Mouse (Mus musculus) urinary bladder, postnatal 36 days (tissue): ENCODE measurements around the gene Ppp1r37.
A peak's percentile ranks its signal among the peaks of the same experiment; 100 is the strongest.
"Not testable (repeated sequence)": the region's sequence is repeated elsewhere in the genome, so short reads cannot be mapped to it uniquely, and the experiment has no call there.

Source experiments
- DNase-seq, 2 experiments: peaks; one replicate each; pipeline ENCODE4 v3.0.0; 2022; ENCODE audit warnings: low spot score in 2 of 2, mixed read lengths in 1 of 2

Gene Ppp1r37

DNA sequence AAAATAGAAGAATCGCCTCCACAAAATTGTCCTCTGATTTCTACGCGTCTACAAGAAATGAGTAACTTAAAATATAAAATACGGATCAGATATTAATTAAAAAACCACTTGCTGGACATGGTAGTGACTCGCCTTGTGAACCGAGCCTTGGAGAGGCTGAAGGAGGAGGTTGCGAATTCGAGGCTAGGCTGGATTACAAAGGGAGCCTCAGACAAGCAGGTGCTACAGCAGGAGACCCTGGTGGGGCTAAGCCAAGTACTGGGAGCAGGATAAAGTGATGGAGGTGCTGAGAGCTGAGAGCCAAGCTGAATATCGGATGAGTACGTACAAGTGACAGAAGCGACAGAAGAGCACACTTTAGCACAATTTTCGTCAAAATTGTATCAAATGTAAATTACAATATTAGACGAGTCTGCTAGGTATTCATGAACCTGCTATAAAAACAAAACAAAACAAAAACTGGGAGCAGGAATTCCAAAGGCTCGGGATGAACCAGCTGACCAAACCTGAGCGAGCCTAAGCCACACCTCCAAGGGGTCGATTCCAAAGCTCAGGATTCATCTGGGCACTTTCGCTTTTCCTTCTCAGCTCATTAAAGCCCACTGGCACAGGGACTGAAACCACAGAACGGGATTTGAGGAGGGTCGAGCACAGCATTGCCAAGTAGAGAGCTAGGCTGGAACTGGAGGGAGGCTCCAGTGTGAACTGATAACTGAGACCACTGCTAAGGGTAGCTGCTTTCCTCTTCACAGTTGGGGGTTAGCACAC, at the start of gene Ppp1r37:
Gene Ppp1r37, minus strand, starts transcription at position 434 of the 768 bp plus-strand sequence.
- no peak for DNase-seq

GRCm38 (mm10) chr7:19610969-19611368, 48.1 kb upstream of the Ppp1r37 start:
- no peak for DNase-seq

DNA sequence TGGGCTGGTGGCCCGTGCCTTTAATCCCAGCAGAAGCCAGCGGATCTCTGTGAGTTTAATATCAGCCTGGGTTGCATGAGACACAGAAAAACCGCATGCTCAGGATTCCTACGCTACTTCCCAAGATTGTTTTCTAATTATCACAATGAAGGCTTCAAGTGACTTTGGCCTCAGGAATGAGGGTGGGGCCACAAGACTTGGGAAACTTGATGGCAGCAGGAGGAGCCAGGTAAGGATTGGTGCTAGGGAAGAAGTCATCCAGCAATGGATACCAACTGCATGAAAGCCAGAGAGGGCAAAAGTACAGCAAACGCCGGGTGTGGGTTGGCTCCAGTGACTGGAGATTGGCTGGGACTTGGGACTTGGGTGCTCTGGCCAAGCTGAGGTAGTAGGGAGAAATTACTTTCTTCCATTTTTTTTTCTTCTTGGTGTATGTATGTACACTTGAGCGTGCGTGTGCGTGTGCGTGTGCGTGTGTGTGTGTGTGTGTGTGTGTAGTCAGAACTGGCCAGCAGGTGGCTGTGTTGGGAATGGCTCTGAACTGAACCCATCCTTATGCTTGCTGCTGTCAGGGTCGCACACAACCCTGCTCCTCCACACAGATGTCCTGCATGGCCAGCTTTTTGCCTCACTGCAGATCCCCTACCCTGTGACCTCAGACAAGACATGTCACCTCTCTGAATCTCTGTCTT, 46.9 kb upstream of the Ppp1r37 start:
- no peak for DNase-seq

DNA sequence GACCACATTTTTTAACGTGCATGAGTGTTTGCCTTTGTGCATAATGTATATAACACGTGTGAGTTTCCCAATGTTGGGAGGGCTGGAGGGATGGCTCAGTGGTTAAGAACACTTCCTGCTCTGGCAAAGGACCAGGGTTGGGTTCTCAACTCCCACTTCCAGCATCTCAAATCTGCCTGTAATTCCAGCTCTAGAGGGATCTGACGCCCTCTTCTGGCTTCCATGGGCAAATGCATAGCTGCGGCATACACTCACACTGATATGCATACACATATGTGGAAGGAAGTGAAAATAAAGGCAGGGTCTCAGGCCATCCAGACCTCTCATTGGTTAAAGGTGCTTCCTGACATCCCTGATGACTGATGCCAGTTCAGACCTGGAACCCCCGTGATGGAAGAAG, 44.4 kb upstream of the Ppp1r37 start:
- DNase-seq, result no peak

DNA sequence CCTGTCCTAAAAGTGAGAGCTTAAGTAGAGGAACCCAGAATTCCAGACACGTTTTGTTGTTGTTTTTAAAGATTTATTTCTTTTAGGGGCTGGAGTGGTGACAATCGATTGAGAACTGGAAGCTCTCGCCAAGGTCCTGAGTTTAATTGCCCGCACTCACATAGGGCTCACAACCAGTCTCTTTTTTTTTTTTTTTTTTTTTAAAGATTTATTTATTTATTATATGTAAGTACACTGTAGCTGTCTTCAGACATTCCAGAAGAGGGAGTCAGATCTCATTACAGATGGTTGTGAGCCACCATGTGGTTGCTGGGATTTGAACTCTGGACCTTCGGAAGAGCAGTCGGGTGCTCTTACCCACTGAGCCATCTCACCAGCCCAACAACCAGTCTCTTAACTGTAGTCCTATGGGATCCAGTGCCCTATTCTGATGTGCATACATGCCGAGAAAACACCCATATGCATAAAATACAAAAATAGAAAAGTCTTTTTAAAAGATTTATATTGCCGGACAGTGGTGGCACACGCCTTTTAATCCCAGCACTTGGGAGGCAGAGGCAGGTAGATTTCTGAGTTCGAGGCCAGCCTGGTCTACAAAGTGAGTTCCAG, 41.8 kb upstream of the Ppp1r37 start:
- DNase-seq, result not testable (repeated sequence)

DNA sequence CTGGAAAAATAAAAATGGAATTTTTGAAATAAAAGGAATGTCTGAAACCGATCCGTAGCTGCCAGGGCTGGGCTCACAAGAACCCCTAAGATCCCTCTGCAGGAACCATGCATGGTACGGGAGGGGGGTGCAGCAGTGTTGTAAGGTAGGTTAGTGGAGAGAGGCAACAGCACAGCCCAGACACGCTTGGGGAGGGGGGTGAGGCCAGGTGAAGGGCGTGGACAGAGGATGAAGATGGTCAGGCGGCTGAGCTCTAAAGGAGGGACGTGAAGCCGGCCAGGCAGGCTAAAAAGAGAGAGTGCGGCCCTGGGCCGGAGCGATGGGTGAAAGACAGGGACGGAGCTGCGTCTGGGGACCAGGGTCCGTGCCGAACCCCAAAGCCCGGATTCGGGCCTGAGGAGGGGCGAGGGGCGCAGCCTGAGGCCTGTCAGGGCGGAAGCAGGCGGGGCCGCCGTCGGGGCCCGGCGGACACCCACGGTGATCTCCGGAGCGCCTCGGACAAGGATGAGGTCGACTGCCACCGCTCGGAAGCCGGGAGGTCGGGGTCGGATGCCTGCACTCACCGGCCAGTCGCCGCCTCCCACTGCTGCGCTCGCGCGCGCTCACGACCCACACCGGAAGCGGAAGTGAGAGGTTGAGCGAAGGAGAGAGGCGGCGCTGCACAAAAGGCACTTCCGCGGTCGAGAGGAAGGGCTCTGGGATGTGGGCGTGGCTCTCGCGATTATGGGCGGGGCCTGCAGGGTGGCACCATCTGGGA, 41.2 kb upstream of the Ppp1r37 start, which contains the start of gene Clasrp:
Gene Clasrp, minus strand, starts transcription at position 638 of the 757 bp plus-strand sequence.
- DNase-seq, result peak; percentile 96 to 98

- DNase-seq, result no peak
Measured at GRCm38 (mm10) chr7:19603055-19603454, 40.2 kb upstream of the Ppp1r37 start.

DNA sequence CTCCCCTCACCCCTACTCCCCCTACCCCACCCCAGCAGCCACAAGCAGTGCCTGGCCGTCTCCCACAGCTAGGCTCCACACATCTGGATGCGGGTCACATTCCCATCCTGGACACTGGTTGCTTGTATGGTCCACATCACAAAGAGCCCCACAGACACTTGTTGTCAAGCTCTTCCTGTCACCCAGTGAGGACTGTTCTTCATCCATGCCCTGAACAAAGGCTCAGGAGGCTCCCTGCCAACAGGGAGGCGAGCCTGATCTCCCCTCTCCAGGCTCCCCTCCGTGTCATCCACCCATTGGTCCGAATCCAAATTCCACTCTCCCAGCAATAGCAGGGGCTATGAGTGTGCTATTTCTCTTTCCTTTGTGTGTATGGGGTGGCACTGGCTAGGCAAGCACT, 37.7 kb upstream of the Ppp1r37 start:
- DNase-seq, result no peak

DNA sequence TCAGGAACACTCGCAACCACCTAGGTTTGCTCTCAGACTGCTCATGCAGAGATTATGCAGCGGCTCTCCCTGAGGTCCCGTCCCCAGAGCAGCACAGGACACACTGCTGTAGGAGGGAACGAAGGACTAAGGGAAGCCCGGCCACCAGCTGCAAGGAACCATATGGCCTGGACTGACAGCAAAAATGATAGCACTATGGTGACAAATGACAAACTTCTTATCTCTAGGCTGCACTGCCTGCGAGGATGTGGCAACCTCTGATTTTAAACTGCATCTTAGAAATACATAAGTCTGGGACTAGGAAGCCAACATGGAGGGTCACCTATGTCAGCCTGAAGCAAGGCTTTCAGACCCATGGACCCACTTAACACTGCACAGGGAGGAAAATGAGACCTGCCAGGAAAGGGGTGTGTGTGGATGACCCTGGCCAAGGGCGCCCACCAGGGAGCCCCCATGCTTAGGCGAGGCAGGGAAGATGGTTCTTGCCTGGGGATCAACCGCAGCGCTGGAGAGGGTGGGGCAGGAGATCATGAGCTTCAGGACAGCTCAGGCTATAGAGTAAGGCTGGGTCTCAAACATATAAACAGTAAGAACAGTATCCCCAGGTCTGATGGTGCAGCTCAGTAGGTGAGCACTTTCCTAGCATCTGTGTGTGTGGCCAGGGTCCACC, 30.3 kb upstream of the Ppp1r37 start:
- DNase-seq, result no peak

DNA sequence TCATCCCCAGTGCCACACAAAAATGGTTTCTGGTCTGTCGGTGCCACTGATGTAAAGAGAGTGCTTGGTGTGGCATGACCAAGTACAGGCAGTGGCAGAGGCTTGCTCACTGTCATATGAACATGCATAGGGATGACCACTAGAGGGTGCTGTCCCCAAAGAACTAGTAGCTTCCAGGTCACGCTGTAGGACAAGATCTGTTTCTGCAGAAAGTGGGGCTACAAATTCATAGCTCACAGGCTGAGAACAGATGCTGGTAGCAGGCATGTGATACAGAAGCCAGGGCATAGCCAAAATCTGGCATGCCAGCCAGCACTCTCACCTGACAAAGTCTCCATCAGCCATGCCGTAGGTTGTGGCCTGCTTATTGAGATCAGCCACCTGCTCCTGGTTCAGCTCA, 27.0 kb upstream of the Ppp1r37 start:
- peak; percentile 37 to 61 for DNase-seq

DNA sequence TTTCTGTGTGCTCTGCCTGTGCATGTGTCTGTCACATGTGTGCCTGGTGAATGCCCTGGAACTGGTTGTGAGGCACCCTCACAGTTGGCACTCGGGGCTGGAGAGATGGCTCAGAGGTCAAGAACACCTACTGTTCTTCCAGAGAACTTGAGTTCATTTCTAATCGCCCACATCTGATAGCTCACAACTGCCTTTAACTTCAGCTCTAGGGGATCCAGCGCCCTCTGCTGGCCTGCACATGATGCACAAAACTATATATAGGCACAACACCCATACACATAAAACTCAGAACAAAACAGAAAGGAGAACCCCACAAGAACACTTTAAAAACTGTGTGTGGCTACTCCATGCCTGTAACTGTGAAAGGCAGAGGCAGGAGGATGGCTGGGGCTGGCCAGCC, 26.3 kb upstream of the Ppp1r37 start:
- DNase-seq, result peak; percentile 43 to 44

GRCm38 (mm10) chr7:19586269-19586668, 23.4 kb upstream of the Ppp1r37 start:
- DNase-seq, result no peak

DNA sequence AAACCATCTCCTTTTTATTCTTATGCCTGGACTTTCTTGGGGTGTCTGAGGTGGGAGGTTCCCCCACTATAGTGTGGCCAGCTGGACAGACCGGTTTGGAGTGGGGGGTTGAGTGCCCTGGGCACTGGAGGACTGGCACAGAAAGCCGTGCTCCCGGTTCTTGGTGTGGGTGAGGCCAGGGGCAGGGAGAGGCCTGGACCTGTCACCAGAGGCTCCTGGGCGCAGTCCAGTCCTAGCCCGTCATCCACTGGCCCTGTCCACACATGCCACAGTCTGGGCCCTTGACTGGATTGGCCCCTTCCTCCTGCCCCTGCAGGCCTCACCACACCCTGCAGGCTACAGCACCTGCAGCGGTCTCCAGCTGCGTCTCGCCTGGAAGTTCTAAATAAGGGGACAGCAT, 17.8 kb upstream of the Ppp1r37 start:
- DNase-seq, result peak; percentile 83 to 85

GRCm38 (mm10) chr7:19579751-19580150, 16.9 kb upstream of the Ppp1r37 start:
- no peak for DNase-seq

DNA sequence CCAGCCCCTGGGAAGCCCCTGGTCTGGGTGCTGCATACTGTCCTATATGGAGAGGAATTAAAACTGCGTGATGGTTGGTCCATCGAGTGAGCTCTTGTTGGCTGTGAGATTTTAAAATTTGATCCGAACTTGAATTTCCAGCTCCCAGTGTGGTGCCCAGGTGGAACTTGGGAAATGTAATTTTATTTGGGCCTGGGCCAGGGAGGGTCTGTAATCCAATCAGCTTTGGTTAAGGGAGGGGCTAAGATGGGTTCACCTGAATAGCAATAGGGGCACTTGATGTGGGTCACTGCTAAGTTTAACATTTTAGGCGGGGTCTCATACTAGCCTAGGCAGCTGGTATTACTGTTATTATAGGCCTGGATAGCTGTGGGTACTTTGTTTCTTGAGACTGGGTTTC, 15.6 kb upstream of the Ppp1r37 start:
- DNase-seq, result no peak

- DNase-seq, result peak in 1 of 2 experiments; percentile 36
Measured at GRCm38 (mm10) chr7:19577877-19578414, 15.1 kb upstream of the Ppp1r37 start.

GRCm38 (mm10) chr7:19577141-19577852, 14.4 kb upstream of the Ppp1r37 start, which contains the start of the genes Zfp296 and Gemin7:
Zfp296 (plus strand) TSS chr7:19577287.
Gemin7 (minus strand) TSS chr7:19577595.
- peak in 1 of 2 experiments; percentile 64 for DNase-seq

- no peak for DNase-seq
Measured at GRCm38 (mm10) chr7:19575559-19575958, 12.7 kb upstream of the Ppp1r37 start.

DNA sequence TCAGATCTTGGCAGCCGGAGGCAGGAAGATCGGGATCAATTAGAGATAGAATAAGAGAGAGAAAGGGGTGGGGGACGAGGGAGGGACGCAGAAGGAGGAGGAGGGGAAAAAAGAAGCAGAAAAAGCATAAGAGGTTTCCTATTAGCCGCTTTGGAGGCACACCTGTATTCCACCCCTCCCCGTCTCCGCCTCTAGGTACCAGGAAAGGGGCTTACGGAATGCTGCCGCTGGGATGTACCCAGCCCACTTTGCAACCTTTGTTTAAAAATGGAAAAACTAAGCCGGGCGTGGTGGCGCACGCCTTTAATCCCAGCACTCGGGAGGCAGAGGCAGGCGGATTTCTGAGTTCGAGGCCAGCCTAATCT, 10.9 kb upstream of the Ppp1r37 start:
- no peak for DNase-seq
